Mouse (Mus musculus) adrenal gland (tissue): ENCODE measurements around the gene Sec31a.

Experiments
- intact Hi-C: fragments of 180-260 bp; cut with DNase I; formaldehyde crosslinking; loops from one replicate; pipeline ENCODE4 v1.15.1; 2025

Sec31a gene

DNA sequence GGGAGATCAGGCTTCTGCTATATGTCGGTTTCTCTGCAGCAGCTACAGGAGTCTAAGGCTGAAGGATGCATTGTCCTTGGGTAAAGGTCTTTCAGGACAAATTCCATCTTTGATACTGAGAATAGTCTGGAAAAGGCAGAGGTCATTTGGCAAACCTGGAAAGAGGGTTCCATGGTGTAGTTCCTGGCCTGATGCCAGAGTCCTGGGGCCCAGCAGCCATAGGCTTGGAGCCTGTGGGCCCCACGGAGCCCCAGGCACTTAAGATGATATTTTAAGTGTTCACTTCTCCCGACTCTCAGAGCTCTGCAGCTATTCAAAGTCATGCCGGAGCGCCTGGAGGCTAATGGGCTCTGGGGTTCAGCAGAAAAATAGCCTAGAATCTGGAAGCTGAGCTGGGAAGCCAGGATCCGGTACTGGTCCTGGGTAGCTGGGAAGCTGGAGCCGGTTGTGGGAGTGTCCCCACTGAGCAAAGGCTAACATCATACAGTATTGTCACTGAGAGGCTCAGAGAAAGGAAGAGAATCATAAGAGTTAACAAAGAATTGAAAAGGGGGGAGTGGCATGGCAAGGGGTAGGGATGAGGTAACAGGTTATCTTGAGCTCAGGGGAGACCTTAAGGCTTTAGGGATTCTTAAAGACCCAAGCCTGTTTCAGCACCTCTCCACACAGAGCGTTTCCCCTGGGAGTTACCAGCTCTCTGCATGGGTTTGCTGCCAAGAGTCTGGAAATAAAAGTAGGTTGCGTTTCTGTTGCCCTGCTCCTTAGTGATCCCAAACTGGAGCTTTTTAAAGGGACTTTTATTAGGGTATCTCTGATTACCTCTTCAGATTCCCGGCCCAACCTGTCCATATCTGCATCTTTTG lies 62.8 kb downstream of the Sec31a start:
- intact Hi-C loops, result no loop called here

DNA sequence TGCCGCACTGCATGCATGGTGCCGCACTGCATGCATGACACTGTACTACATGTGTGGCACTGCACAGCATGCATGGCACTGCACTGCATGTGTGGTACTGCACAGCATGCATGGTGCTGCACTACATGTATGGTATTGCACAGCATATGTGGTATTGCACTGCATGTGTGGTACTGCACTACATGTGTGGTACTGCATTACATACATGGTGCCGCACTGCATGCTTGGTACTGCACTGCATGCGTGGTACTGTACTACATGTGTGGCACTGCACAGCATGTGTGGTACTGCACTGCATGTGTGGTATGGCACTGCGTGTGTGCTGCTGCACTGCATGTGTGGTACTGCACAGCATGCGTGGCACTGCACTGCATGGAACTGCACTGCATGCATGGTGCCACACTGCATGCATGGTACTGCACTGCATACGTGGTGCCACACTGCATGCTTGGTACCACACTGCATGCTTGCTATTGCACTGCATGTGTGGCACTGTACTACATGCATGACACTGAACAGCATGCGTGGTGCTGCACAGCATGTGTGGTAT lies 65.1 kb downstream of the Sec31a start:
- intact Hi-C loops, result no loop called here

DNA sequence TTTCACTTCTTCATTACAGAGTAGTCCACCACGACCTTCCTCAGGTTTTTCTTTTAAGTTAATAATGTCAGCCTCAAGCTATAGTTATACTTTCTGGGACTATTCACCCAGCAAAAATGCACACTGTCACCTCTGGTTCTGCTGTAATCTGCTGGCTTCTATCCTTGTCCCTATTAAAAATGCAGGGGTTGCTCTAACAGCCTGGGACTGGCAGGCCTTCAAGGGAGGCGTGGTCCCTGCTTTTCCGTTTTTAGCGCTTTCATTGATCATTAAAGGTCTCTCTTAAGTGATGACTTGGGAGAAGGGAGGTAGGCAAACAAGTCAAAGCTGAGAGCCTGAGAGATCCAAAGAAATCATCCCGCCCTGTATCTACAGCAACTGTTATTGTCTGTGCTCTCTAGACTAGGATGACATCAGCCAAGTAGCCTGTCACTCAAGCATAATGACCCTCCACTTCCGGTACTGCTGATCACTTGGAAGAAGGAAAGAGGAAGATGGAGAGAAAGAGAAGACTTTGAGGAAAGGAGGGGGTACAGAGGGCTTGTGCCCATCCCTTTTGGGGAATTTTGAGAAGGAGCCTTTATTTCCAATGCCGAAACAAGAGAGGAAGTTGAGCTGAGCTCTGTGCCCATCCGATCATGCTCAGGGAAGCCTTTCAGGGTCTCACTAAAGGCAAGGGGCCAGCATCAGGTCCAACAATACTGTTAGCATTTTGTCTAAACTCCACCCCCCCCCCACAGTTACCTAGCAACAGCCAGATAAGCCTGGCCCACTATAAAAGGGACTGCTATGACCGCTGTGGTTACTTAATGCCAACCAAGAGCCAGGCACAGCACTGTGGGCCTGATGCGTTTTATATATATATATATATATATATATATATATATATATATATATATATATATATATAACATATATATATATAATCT lies 66.5 kb downstream of the Sec31a start:
- intact Hi-C loops, result no loop called here

DNA sequence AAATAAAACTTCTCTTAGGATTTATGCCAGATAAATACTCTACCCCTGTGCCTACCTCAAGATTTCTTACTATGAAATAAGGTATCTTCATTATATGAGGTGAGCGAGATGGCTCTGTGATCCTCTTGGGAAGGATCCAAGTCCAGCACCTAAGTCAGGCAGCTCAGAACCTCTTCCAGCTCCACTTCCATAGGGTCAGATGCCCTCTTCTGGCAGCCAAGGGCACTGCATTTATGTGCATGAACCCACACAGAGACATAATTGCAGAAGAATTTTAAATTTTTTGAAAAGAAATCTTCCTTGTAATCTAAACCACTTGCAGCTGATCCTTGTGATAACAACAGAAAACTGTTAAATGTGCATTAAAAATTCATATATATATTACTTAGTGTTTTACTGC lies 70.9 kb downstream of the Sec31a start:
- intact Hi-C loops, result no loop called here

DNA sequence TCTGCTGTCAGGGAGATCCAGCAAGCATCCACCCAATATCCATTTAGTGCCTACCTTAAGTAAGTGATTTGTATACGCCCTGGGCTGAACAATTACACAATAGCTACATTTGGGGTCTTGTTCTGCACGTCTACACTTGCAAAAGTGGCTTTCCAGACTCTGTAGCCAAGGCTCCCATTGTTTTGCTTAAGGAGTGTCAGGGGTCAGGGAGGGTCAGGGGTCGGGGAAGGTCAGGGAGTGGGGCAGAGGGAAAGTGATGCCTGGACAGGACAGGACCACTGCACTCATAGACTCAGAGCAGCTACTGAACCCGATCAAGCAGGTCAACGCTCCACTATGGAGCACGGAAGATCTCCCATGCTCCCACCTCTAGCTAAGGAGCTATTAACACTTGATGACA lies 72.9 kb downstream of the Sec31a start:
- intact Hi-C loops, result no loop called here

DNA sequence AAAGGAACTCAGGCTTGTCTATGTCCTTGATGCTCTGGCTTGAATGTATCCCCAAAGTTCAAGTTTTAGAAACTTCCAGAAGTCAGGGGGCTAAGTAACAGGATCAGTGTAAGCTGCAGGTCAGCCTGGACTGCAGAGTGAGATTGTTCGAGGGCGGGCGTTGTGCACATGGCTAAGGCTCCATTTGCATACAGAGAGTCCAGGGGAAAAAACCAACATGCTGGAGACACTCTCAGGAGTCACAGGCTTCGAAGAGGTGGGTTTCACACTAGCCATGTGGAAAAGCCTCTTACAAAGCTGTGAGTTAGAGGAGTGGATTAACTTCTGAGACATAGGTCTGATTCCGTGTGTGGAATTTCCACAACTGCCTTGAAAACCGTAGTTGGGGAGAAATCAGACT lies 73.6 kb downstream of the Sec31a start:
- intact Hi-C loops, result no loop called here

DNA sequence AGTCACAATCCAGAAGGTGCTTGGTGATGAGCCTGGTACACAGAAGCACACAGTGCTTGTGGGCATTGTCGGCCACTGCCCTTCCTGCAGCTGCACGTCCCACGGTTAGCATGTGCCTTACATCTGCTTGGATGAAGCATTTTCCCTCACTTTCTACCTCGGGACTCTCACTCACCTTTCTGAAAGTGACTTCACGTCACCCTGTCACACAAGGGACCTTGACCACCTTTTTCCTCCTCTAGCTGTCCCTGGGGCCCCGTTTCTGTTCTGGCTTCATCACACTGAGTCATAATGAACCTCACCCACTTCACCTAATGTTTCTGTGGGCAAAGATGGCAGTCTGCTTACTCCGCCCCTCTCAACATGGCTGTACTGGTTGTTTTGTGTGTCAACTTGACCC lies 75.0 kb downstream of the Sec31a start:
- intact Hi-C loops, result no loop called here

DNA sequence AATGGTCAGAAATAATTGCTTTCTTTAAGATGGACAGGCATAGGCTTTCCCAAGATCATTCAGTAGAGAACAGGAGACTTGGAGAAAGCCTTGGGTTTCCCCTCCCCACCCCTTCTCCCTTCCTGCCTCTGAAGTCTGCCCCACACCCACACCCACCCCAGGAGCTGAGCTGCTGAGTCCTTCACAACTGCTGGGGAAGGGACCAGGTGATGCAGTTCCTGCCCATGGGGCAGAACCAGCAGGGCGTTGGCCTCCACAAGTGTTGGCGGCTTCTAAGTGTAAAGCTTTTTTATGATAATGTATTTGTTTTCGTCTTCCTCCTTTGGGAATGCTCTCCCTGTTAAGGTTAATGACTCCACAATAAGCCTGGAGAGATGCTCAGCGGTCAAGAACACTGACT lies 78.2 kb downstream of the Sec31a start:
- intact Hi-C loops, result no loop called here

DNA sequence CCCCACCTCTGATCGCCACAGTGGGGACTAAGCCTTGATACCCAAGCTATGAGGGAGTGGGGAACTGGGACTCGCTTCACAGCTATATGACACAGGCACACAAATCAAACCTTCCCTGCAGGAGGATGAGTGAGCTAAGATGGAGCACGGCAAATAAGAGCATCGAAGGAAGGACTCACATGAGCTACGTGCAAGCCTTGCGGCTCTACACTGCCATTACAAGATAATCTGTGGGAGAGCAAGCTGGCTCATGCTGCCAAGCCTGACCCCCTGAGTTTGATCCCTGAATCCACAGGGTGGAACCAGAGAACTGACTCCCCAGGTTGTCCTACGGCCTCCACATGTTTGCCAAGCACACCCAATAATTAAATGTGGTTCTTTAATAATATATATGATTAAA lies 79.2 kb downstream of the Sec31a start:
- intact Hi-C loops, result no loop called here

DNA sequence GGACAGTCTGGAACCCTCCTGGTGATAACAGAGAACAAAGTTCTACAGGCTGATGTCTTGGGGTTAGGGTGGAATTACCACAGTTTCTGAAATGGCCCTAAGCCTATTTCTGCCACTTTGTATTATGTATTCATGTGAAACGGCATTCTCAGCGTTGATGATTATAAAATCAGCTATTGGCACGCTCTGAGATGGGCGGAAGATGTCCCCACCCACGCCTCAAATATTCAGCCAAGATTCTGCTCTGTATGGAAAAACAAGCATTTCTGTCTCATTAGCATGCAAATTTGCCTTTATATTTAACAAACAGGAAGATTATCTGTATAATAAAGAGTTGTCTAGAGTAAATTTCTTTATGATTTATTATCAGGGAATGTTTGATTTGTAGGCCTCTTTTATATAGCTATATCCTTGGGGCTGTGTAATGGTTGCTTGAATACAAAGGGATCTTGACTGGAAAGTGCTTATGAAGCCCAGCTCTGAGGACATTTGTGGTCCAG lies 80.4 kb downstream of the Sec31a start:
- intact Hi-C loops, result no loop called here

DNA sequence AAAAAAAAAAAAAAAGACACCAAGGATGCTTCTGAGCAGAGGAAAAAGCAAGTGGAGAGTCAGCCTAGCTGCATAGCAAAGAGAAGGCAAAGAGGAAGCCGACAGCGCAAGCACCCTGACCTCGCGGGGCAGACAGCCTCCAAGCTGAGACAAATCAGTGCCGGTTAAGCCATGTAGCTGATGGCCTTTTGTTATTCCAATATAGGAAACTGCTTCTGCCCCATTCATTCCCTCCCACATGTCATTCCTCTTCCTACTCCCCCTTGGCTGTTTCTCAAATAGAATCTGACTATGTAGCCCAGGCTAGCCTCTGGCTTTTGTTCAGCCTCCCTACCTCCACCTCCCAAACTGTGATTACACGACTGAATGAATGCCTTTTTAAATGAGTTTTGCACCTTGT lies 81.3 kb downstream of the Sec31a start:
- intact Hi-C loops, result no loop called here

DNA sequence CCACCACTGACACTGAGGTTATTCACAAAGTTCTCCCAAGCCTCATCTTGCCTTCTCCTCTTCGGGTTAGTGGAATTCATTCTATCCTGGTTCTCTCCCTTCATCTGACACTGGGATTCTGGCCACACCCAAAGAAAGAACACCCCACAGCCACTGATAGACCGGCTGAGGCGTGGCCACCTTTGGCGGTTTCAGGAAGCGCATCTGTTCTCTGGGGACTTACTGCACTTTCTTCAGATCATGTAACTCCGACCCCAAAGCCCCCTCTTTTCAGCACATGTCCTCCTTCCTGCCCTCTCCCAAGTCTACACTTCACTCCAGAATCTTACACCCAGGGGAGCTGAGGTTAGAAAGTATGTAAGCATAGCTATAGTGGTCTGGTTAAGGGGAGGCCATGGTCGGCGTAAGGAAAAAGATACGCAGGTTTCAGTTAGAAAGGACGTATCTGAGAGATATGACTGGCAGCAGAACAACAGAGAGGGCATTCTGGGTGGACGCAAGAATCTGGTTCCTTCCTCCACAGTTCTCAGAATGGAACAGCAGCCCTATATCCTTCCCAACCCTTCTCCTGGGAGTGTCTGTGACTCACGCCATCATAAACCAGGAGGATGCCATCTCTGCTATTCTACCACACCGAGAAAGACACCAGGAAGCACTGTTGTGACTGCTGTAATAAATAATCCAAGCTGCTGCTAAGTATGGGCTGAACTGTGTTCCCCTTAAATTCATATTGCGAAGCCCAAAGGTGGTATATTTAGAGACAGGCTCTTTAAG lies 82.2 kb downstream of the Sec31a start:
- intact Hi-C loops, result no loop called here

DNA sequence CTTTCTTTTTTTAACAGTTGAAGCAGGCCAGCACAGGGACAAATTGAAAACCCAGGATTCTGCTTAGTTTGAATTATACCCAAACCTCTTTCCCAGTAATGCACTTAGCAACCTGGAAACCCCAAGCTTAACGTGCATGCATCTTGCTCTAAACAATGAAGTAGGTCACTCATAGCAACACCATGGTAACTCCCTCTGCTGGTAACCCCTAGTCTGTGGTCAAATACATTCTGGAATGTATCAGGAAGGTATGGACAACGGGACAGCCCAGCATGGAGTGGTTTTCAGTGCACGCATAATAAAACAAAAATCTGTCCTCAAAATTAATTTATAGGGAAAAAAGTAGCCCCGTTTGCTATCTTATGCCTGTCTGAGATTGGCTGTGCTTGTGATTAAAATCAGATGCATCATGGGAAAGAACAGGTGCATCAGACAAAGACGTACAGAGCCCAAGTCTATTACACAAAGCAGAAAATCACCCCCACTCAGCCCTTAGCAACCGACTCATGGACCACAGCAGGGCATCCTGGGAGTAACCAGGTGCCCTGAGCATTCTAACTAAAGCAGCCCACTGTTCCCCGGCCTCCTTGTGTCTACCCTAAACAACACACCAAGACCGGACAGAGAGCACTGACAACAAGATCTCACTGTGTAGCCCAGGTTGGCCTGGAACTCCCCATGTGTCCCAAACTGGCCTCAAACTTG lies 83.6 kb downstream of the Sec31a start:
- intact Hi-C loops, result no loop called here

DNA sequence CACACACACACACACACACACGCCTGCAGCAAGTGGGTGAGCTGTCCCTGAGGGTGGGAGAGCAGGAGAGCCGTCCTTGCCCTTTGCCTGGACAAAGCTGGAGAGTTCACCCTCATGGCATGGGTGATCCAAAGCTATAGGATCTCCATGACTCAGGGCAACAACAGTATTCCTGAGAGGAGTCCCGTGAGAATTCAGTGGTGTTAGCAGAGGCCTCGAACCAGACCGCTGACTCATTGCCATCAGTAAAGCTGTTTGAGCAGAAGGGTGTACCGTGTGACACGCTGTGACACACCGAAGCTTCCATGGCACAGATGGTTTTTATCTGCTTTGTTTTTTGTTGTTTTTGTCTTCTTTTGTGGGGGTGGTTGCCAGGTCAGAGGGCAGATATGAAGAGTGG lies 84.4 kb downstream of the Sec31a start:
- intact Hi-C loops, result no loop called here

DNA sequence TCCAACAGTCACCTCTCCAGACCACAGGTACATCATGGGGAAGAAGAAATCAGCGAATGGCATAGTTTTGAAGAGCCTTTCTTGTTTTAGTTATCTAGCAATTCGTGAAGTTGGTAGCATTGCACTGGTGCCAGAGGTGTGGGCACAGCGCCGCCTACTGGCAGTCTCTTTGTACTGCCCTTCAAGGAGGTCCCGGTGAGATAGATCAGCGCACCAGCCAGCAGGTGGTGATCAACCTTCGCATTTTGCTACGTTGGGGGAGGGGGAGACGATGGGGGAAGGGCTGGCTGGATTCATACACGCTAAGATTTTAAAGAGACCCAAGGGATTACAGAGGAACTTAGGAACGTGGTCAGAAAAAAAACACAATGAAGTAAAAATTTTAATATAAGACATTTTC lies 94.0 kb downstream of the Sec31a start:
- intact Hi-C loops, result loop anchor here (5.0 kb wide), 2 partner anchors 250 to 395 kb away; no protein-coding TSS in a partner anchor

DNA sequence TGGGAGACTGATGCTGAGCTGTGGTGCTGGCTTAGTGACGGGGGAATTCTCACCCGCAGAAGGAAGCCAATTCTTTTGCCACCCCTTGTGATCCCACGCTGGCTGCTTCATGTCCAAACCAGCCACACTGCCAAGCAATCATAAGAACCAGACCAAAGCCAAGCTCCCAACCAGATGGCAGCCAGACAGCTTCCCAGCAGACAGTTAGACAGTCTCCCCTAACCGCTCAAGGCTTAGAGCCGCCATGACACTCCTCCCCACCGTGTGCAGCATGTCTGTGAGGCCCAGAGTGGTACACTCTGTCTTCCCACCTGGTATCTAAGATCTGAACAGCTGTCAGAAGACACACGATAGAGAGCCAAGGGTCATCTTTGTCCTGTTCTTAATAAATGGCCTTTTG lies 98.2 kb downstream of the Sec31a start:
- intact Hi-C loops, result no loop called here

DNA sequence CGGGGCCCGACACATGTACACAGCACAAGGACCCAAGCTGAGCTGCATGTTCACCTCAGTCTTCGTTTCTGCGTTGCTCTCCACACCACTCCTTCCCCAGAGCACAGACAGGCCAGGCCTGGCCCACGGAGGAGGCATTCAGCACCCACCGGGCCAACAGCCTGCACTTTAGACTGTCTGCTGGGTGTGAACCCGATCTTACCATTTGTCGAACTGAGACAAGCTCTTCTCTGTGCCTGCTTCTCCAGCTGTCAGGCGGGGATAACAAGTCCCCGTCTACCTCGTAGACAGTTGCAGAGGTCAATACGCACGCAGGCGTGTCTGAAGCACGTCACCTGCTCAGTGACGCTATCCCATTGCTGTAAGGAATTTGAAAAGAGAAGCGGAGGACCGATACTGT lies 99.0 kb downstream of the Sec31a start:
- intact Hi-C loops, result no loop called here

DNA sequence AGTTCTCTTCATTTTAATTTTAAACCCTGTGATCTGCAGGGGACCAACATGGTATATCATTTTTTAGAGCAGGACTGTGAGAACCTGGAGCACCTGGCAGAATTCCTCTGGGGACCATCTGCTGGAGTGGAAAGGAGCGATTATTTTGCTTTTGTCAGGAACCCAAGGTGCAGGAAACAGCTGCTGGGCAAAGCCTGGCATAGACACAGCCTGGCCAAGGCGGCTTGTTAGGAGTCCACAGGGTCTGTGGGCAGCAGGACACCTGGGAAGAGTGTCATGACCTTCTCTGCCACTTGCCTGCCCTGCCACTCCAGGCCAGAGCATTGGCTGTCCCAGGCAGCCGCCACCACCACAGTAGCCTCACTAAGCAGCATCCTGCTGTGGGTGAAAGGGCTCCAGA lies 100.4 kb downstream of the Sec31a start:
- intact Hi-C loops, result no loop called here

DNA sequence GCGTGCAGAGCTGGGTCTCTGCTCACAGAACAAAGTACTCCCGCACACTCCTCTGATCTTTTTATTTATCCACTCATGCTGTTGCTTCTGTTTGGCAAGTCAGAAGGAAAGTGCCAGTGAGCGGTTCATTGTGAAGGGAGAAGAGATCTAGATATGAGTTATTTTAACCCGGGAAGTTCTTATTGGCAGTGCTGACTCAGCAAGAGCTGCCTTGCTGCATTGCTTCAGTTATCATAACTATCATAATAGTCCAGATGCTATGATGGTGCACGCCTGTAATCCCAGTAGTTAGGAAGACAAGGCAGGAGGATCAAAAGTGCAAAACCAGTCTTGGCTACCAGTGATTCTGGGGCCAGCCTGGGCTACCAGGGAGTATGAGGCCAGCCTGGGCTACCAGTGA lies 103.6 kb downstream of the Sec31a start:
- intact Hi-C loops, result no loop called here
